Mouse (Mus musculus): ENCODE data around the gene Mtg1.

Gene Mtg1

GRCm38 (mm10) chr7:140137135-140138020 lies at the start of gene Mtg1:
Gene Mtg1 (plus strand): TSS chr7:140137564.
- peak; percentile 96 for DNase-seq (ENCODE audit: inconsistent ontology term)

- DNase-seq (ENCODE audit: inconsistent ontology term) = no peak
Measured at GRCm38 (mm10) chr7:140090601-140091000, 46.8 kb upstream of the Mtg1 start.

GRCm38 (mm10) chr7:140092924-140093528 lies 44.3 kb upstream of the Mtg1 start, which contains the start of gene Prap1:
Gene Prap1 (plus strand): TSS chr7:140093395.
- no peak for DNase-seq (ENCODE audit: inconsistent ontology term)

- no peak for DNase-seq (ENCODE audit: inconsistent ontology term)
Measured at GRCm38 (mm10) chr7:140094954-140095353, 42.4 kb upstream of the Mtg1 start.

- no peak for DNase-seq (ENCODE audit: inconsistent ontology term)
Measured at GRCm38 (mm10) chr7:140095556-140095955, 41.8 kb upstream of the Mtg1 start.

- DNase-seq (ENCODE audit: inconsistent ontology term) = no peak
Measured at GRCm38 (mm10) chr7:140096055-140096454, 41.3 kb upstream of the Mtg1 start.

- DNase-seq (ENCODE audit: inconsistent ontology term) = no peak
Measured at GRCm38 (mm10) chr7:140098466-140098865, 38.9 kb upstream of the Mtg1 start.

GRCm38 (mm10) chr7:140101498-140101897 lies 35.9 kb upstream of the Mtg1 start:
- no peak for DNase-seq (ENCODE audit: inconsistent ontology term)

GRCm38 (mm10) chr7:140101993-140102860 lies 35.1 kb upstream of the Mtg1 start, which contains the start of gene Fuom:
Gene Fuom (minus strand): TSS chr7:140102441.
- DNase-seq (ENCODE audit: inconsistent ontology term) = peak; percentile 89

- DNase-seq (ENCODE audit: inconsistent ontology term) = no peak
Measured at GRCm38 (mm10) chr7:140104009-140104408, 33.4 kb upstream of the Mtg1 start.

GRCm38 (mm10) chr7:140111943-140112342 lies 25.4 kb upstream of the Mtg1 start:
- DNase-seq (ENCODE audit: inconsistent ontology term) = peak; percentile 74

GRCm38 (mm10) chr7:140115583-140116328 lies 21.6 kb upstream of the Mtg1 start, which contains the start of gene Paox:
Gene Paox (plus strand): TSS chr7:140115799.
- DNase-seq (ENCODE audit: inconsistent ontology term) = peak; percentile 72

GRCm38 (mm10) chr7:140116329-140117054 lies 20.9 kb upstream of the Mtg1 start, which contains the start of gene Echs1:
Gene Echs1 (minus strand): TSS chr7:140116476.
- DNase-seq (ENCODE audit: inconsistent ontology term) = peak; percentile 95

GRCm38 (mm10) chr7:140120484-140120883 lies 16.9 kb upstream of the Mtg1 start:
- DNase-seq (ENCODE audit: inconsistent ontology term) = no peak

- no peak for DNase-seq (ENCODE audit: inconsistent ontology term)
Measured at GRCm38 (mm10) chr7:140121338-140121910, 15.9 kb upstream of the Mtg1 start.

GRCm38 (mm10) chr7:140122765-140123164 lies 14.6 kb upstream of the Mtg1 start:
- no peak for DNase-seq (ENCODE audit: inconsistent ontology term)

GRCm38 (mm10) chr7:140124382-140124781 lies 13.0 kb upstream of the Mtg1 start:
- DNase-seq (ENCODE audit: inconsistent ontology term) = no peak

- DNase-seq (ENCODE audit: inconsistent ontology term) = peak; percentile 96
Measured at GRCm38 (mm10) chr7:140125278-140126021, 11.9 kb upstream of the Mtg1 start.

GRCm38 (mm10) chr7:140126022-140126350 lies 11.4 kb upstream of the Mtg1 start:
- no peak for DNase-seq (ENCODE audit: inconsistent ontology term)
